Mouse (Mus musculus): ENCODE results near the gene Tmem221.
A peak's percentile ranks its signal among the peaks of the same experiment; 100 is the strongest.
"Not testable (repeated sequence)": the region's sequence is repeated elsewhere in the genome, so short reads cannot be mapped to it uniquely, and the experiment has no call there.

GRCm38 (mm10) chr8:71530735-71531467 lies 27.8 kb downstream of the Tmem221 start:
- TF ChIP-seq POLR2A (IDR thresholded peaks at IDR 0.05; ENCODE audit: borderline replicate concordance, control insufficient read depth, low read depth, low read length) = not testable (repeated sequence)
- peak; percentile 42; the same call in 1 of the 2 replicates for TF ChIP-seq CTCF (IDR thresholded peaks at IDR 0.05; ENCODE audit: control insufficient read depth, insufficient read depth, low read length)
